Mouse (Mus musculus) myocyte (in vitro differentiated cells): ENCODE measurements around the gene Mcl1.

Experiments
- CEBPB ChIP-seq: IDR thresholded peaks from 2 replicates; pipeline ENCODE4 v1.6.1; 2011; ENCODE audit warnings: mild to moderate bottlenecking, moderate library complexity; ENCODE audit not compliant: poor library complexity, insufficient read depth, severe bottlenecking
- MYOD1 ChIP-seq, 3 experiments: IDR thresholded peaks; one replicate each; pipeline ENCODE4 v1.6.1; 2011; ENCODE audit warnings: control low read depth in 2 of 3, low read depth in 2 of 3, mild to moderate bottlenecking in 2 of 3, moderate library complexity in 1 of 3; ENCODE audit not compliant: insufficient read length in 2 of 3, control insufficient read depth in 1 of 3
- POLR2A ChIP-seq: IDR thresholded peaks from one replicate; pipeline ENCODE4 v1.6.1; 2011; ENCODE audit warnings: low read depth, mild to moderate bottlenecking, control low read depth, moderate library complexity; ENCODE audit not compliant: insufficient read length
- POLR2AphosphoS2 ChIP-seq: IDR thresholded peaks from one replicate; pipeline ENCODE4 v1.6.1; 2011; ENCODE audit warnings: low read depth, control low read depth; ENCODE audit not compliant: insufficient read length
- TCF12 ChIP-seq: IDR thresholded peaks from one replicate; pipeline ENCODE4 v1.6.1; 2011; ENCODE audit warnings: mild to moderate bottlenecking, control low read depth; ENCODE audit not compliant: poor library complexity, insufficient read depth, severe bottlenecking
- USF1 ChIP-seq: IDR thresholded peaks from one replicate; pipeline ENCODE4 v1.6.1; 2011; ENCODE audit warnings: low read depth, mild to moderate bottlenecking, control low read depth, moderate library complexity

- TF ChIP-seq TCF12 (no peak), USF1 (no peak), POLR2A (no peak), MYOD1 (IDR thresholded peaks at IDR 0.05; ENCODE audit: control insufficient read depth in 1 of 3, insufficient read length in 2 of 3, low read depth in 2 of 3) (no peak), POLR2AphosphoS2 (no peak), CEBPB (no peak)
Observed at GRCm38 (mm10) chr3:95657711-95658110, 877 bp upstream of the Mcl1 start.
